Mouse (Mus musculus): ENCODE measurements around the gene Aip.
"Not testable (repeated sequence)": the region's sequence is repeated elsewhere in the genome, so short reads cannot be mapped to it uniquely, and the experiment has no call there.

The Aip gene

GRCm38 (mm10) chr19:4134354-4134753, 8.7 kb upstream of the Aip start:
- DNase-seq, result no peak

DNA sequence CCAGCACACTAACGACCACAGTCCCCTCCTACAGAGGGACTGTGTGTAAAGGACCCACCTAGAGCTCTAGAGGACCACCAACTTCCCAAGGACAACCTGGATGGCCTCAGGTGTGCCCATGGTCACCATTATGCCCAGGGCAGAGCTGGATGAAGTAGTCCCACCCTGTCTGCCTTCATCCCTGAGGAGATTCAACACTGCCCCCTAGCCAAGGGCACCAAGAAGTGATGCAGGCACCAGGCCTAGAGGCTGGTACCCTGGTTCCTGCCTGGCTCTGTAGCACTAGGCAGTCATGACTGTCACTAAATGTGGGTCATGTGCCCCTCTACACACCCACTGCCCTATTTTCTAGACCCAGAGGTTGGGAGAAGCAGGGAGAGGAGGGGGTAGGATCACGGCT, 6.1 kb upstream of the Aip start:
- DNase-seq, result no peak

GRCm38 (mm10) chr19:4131075-4131474, 5.4 kb upstream of the Aip start:
- DNase-seq, result no peak

GRCm38 (mm10) chr19:4130106-4130505, 4.4 kb upstream of the Aip start:
- no peak for DNase-seq

- DNase-seq, result no peak
These were observed 3.8 kb upstream of the Aip start for GRCm38 (mm10) chr19:4129462-4129861.

GRCm38 (mm10) chr19:4126759-4127495, 1.3 kb upstream of the Aip start:
- DNase-seq, result no peak

- DNase-seq, result peak in 1 of 2 experiments; percentile 35
These were observed 390 bp downstream of the Aip start for GRCm38 (mm10) chr19:4125268-4125667.

- DNase-seq, result no peak
These were observed 1.2 kb downstream of the Aip start for GRCm38 (mm10) chr19:4124432-4124831.

GRCm38 (mm10) chr19:4122411-4123370, 3.0 kb downstream of the Aip start:
- no peak for DNase-seq

GRCm38 (mm10) chr19:4121896-4122295, 3.8 kb downstream of the Aip start:
- not testable (repeated sequence) for DNase-seq

- peak; percentile 97 to 99 for DNase-seq
These were observed 4.4 kb downstream of the Aip start for GRCm38 (mm10) chr19:4121097-4121805.

DNA sequence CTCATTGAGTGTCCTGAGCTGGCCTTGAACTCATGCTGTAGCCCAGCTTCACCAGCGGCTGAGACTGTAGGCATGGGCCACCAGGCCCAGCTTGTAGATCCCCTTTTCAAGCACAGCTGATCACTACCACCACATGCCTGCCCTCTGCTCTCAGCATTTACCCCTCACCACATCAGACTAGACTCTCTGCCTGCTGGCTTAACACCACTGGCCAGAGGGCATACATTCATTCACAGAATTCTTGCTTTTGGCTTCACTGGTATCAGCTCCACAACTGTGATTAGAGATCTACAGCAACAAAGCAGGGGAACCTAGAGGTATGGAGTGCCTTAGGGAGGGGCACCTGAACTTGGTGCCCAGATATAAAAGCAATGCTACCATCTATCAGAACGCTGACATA, 5.2 kb downstream of the Aip start:
- no peak for DNase-seq

- DNase-seq, result no peak
These were observed 5.8 kb downstream of the Aip start for GRCm38 (mm10) chr19:4119716-4120487.

DNA sequence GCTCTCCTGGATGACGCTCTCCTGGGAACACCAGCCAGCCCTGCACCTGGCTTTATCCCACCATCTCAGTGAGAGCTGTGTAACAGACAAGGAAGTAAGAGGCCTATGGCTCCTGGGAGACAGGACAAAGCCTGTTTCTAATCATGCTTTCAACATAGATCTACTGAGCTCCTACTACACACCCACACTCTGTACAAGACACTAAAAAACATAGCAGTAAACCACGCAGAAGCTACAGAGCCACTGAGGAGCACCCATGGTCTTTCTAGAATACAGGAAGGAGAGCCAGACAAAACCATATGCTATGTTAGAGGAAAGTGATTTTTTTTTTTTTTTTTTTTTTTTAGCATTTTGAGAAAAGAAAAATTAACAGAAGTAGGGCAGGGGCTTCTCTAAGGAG, 7.3 kb downstream of the Aip start:
- no peak for DNase-seq

DNA sequence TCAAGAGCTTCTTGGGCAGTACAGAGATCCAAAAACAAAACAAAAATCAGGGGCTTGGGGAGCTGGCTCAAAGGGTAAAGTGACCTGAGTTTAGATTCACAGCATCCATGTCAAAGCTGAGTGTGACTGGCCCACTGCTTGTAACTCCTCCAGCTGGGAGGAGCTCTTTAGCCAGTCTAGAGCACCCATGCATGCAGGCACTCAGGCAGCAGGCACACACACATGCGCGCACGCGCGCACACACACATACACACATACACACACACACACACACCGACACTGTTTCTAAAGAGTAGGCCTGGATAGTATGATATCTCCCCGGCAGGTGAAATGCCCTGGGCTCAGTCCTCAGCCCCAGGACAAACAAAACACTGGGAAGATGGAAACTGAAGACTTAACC, 8.7 kb downstream of the Aip start:
- no peak for DNase-seq

GRCm38 (mm10) chr19:4115816-4116215, 9.8 kb downstream of the Aip start:
- no peak for DNase-seq

- DNase-seq, result no peak
These were observed 10.5 kb downstream of the Aip start for GRCm38 (mm10) chr19:4115144-4115543.

GRCm38 (mm10) chr19:4114551-4114950, 11.1 kb downstream of the Aip start:
- no peak for DNase-seq

DNA sequence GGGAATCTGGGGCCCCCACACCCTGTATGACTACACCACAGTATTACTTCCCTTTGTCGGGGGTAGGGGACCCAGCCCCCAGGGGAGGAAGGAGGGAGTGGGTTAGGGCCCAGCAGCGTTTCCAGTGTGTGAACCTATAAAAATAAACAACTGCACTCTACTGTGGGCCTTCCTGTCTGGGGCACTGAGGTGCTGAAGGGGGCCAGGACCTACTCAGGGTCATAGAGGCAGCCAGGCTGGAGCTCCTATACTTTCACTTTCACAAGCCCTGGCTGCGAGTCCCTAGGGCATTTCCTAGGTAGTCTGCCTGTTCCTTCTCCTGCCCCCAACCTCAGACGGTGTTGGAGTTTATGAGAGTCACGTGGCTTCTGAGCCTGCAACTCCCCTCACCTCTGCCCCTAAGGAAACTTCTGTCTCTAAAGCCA, 11.8 kb downstream of the Aip start:
- DNase-seq, result peak in 1 of 2 experiments; percentile 66

DNA sequence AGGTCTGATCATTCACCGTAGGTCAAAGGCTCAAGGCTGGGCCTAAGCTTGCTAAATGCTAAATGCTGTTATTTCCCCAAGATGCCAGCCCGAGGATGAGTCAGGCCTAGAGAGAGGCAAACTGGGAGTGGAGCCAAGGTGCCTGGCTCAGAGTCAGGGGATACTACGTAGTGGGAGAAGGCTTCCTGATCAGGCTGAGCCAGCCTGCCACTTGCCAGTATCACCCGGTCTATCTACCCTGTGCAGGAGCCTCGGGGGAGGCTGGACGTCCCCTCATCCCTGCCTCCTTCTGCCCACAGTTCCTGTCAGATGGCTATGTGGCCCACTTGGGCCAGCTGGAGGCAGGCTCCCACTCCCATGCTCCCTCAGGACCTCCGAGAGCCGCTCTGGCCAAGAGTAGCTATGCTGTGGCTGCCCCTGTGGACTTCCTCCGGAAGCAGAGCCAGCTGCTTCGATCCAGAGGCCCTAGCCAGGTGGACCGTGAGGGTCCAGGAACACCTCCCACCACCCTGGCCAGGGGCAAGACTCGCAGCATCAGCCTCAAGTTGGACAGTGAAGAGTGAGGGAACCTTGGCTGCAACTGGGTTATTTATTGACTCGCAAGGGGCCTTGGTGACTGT, 12.4 kb downstream of the Aip start:
- peak; percentile 78 for DNase-seq

DNA sequence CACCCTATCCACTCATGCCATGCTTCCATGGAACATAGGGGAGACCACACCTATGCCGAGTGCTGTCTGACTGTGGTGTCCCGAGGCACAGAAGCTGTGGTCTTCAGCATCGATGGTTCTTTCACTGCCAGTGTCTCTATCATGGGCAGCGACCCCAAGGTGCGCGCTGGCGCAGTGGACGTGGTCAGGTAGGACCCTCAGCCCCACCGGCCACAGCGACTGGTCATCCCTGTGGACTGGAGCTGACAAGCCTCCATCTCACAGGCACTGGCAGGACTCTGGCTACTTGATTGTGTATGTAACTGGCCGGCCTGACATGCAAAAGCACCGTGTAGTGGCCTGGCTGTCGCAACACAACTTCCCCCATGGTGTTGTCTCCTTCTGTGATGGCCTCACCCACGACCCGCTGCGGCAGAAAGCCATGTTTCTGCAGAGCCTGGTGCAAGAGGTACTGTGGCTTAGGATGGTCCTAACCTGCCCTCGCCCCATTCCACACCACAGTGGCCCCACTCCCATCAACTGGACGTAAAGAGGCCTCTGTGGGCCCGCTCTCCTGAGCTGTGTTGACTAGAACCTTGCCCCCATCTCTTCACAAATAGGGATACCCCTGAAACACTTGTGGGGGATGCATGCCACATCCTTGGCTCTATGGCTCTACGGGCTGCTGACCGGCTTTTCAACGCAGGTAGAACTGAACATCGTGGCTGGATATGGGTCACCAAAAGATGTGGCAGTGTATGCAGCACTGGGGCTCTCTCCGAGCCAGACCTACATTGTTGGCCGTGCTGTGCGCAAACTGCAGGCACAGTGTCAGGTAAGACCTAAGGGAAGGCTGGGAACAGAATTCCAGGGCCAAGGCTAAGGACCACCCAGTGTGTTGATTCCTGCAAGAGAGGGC, 13.3 kb downstream of the Aip start:
- peak in 1 of 2 experiments; percentile 46 for DNase-seq
